Mouse (Mus musculus): Measurements from ENCODE around the gene AL732309.1. TPM values are rescaled to one million over a fixed set of nuclear protein-coding genes. Genes with fewer than 3 reads are reported as not detected.

AL732309.1 gene
- polyA plus RNA-seq, 1 experiment from 2014 or later, result 9.0 TPM

DNA sequence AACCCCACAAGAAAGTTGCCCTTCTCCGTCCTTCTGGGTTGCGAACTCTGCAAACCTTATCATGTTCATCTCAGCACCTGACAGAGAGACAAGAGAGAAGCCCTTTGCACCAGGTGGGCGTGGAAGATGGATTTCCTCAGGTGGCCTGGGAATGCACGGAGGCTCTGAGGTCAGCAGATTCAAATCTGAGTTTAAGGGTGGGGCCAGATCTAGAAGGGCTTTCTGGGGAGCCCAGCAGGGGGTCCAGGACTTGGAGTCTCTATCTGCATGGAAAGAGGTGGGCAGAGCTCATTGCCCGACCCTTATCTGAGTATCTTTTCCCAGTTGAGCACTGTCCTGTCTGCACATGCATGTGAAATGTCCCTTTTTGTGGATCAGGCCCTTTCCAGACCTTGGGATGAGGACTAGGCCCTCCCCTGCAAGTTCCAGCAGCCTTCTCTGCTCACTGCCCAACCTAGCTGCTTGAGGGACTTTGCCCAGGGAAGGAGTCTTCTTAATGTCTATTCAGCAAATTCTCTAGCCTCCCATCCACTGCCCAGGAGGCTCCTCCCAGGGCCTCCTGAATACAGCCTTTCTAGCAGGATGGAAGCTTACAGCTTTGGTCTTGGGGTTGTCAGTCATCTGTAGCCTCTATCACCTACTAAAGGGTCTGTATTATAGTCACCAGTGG lies 12.0 kb downstream of the AL732309.1 start:
- ATAC-seq, result no peak
- H3K9ac ChIP-seq (replicated peaks; ENCODE audit: low read depth, low read length), result no peak overlapping the region
- H3K4me3 ChIP-seq (replicated peaks; ENCODE audit: low read length), result no peak overlapping the region
- H3K9me3 ChIP-seq (ENCODE audit: control insufficient read depth, low read length), result no peaks in the 10 kb centered on the region
- 78% methylated on average over 5 of the region's 5 CpGs for WGBS
- no peaks in the 10 kb centered on the region for H3K4me1 ChIP-seq (replicated peaks; ENCODE audit: control insufficient read depth, insufficient read depth, low read length)
- H3K4me2 ChIP-seq (ENCODE audit: low read length), result no peak overlapping the region
- no peak overlapping the region for H3K27ac ChIP-seq (ENCODE audit: low read length)
- no peaks in the 10 kb centered on the region for H3K36me3 ChIP-seq (ENCODE audit: control insufficient read depth, insufficient read depth)
- H3K27me3 ChIP-seq (replicated peaks; ENCODE audit: control insufficient read depth, insufficient read depth, low read length), result peaks cover 2% of the 10 kb centered on the region; the same call in 1 of the 2 replicates

DNA sequence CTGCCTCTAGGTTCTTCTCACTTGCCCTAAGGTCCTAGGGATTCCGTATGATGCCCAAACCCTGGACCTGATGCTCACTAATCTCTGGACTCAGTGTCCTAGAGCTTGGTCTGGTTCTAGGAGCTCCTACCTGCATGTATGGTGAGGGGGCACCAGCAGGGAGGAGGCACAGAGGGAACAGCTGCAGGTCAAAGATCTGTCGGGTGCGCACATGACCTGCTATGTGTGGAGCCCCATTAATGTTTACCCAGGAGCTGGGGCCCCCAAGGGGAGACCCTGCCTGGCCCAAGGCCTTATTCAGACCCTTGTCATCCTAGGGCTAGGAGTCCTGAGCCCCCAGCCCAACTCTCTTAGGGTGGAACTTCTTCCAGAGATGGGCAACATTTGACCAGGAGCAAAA lies 12.6 kb downstream of the AL732309.1 start, which contains the start of gene Slc34a3:
Gene Slc34a3 (minus strand): TSS at position 315 of the 400 bp plus-strand sequence.
- WGBS, result 92% methylated on average over 3 of the region's 3 CpGs
- H3K4me3 ChIP-seq (replicated peaks; ENCODE audit: low read length), result no peak within 1 kb of the TSS
- H3K4me2 ChIP-seq (ENCODE audit: low read length), result no peak within 1 kb of the TSS
- H3K9ac ChIP-seq (replicated peaks; ENCODE audit: low read depth, low read length), result no peak within 1 kb of the TSS
- H3K36me3 ChIP-seq (ENCODE audit: control insufficient read depth, insufficient read depth), result no peaks in the 10 kb centered on the region
- peaks cover 2% of the 10 kb centered on the region; the same call in 1 of the 2 replicates for H3K27me3 ChIP-seq (replicated peaks; ENCODE audit: control insufficient read depth, insufficient read depth, low read length)
- no peaks in the 10 kb centered on the region for H3K9me3 ChIP-seq (ENCODE audit: control insufficient read depth, low read length)
- no peaks in the 10 kb centered on the region for H3K4me1 ChIP-seq (replicated peaks; ENCODE audit: control insufficient read depth, insufficient read depth, low read length)
- H3K27ac ChIP-seq (ENCODE audit: low read length), result no peak within 1 kb of the TSS
- ATAC-seq, result no peak

DNA sequence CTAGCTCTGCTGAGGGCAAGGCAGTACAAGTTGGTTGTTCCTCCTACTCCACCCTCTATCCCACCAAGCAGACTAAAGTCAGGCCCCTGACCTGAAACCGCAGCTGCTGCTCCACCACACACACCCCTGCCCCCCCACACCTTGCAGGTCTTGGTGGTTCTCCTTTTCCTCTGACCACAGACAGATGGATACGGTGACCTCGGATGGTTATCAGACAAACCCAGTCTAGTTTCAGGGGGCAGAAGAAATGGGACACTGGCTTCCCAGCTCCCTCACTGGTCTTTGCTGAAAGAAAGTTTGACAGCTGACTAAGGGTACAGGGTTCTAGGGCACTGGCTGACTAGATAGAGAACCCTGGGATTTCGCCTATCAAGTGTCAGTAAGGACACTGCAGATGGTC lies 13.2 kb downstream of the AL732309.1 start:
- ATAC-seq, result no peak
- H3K27ac ChIP-seq (ENCODE audit: low read length), result no peak overlapping the region
- no peak overlapping the region for H3K4me2 ChIP-seq (ENCODE audit: low read length)
- H3K9me3 ChIP-seq (ENCODE audit: control insufficient read depth, low read length), result no peaks in the 10 kb centered on the region
- no peak overlapping the region for H3K9ac ChIP-seq (replicated peaks; ENCODE audit: low read depth, low read length)
- H3K36me3 ChIP-seq (ENCODE audit: control insufficient read depth, insufficient read depth), result no peaks in the 10 kb centered on the region
- H3K4me1 ChIP-seq (replicated peaks; ENCODE audit: control insufficient read depth, insufficient read depth, low read length), result 0 out of 2 replicates have a peak, but pooled peaks cover 3% of the 10 kb centered on the region
- 76% methylated on average over 4 of the region's 4 CpGs for WGBS
- H3K27me3 ChIP-seq (replicated peaks; ENCODE audit: control insufficient read depth, insufficient read depth, low read length), result peaks cover 2% of the 10 kb centered on the region; the same call in 1 of the 2 replicates
- H3K4me3 ChIP-seq (replicated peaks; ENCODE audit: low read length), result no peak overlapping the region

DNA sequence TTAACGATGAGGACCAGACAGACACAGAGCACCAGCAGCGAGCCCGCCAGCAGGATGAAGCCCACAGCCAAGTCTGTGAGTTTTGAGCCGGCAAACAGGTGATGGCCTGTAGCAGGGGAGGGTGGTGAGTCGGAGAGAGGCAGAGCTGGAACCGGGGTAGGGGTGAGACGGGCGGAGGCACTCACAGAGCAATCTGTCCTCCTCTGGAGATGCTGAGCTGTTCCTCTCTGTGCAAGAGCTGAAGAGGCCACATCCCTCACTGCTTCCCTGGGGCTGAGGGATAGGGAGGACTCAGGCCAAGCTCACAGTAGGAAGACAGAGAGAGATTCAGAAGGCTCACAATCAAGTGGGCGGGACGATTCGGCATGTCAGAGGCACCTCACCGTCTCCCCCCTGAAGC lies 15.6 kb downstream of the AL732309.1 start:
- H3K4me2 ChIP-seq (ENCODE audit: low read length), result no peak overlapping the region
- H3K27me3 ChIP-seq (replicated peaks; ENCODE audit: control insufficient read depth, insufficient read depth, low read length), result peaks cover 2% of the 10 kb centered on the region; the same call in 1 of the 2 replicates
- no peak overlapping the region for H3K9ac ChIP-seq (replicated peaks; ENCODE audit: low read depth, low read length)
- no peaks in the 10 kb centered on the region for H3K9me3 ChIP-seq (ENCODE audit: control insufficient read depth, low read length)
- H3K4me3 ChIP-seq (replicated peaks; ENCODE audit: low read length), result no peak overlapping the region
- H3K27ac ChIP-seq (ENCODE audit: low read length), result no peak overlapping the region
- 49% methylated on average over 12 of the region's 12 CpGs for WGBS
- 0 out of 2 replicates have a peak, but pooled peaks cover 3% of the 10 kb centered on the region for H3K4me1 ChIP-seq (replicated peaks; ENCODE audit: control insufficient read depth, insufficient read depth, low read length)
- H3K36me3 ChIP-seq (ENCODE audit: control insufficient read depth, insufficient read depth), result no peaks in the 10 kb centered on the region
- ATAC-seq, result no peak

GRCm38 (mm10) chr2:25230581-25230980 lies 16.1 kb downstream of the AL732309.1 start:
- no peak overlapping the region for H3K4me3 ChIP-seq (replicated peaks; ENCODE audit: low read length)
- peaks cover 5% of the 10 kb centered on the region for H3K4me1 ChIP-seq (replicated peaks; ENCODE audit: control insufficient read depth, insufficient read depth, low read length)
- no peak overlapping the region for H3K9ac ChIP-seq (replicated peaks; ENCODE audit: low read depth, low read length)
- no peak for ATAC-seq
- no peaks in the 10 kb centered on the region for H3K36me3 ChIP-seq (ENCODE audit: control insufficient read depth, insufficient read depth)
- H3K9me3 ChIP-seq (ENCODE audit: control insufficient read depth, low read length), result no peaks in the 10 kb centered on the region
- peaks cover 2% of the 10 kb centered on the region; the same call in 1 of the 2 replicates for H3K27me3 ChIP-seq (replicated peaks; ENCODE audit: control insufficient read depth, insufficient read depth, low read length)
- H3K27ac ChIP-seq (ENCODE audit: low read length), result no peak overlapping the region
- no peak overlapping the region for H3K4me2 ChIP-seq (ENCODE audit: low read length)
- 83% methylated on average over 7 of the region's 7 CpGs for WGBS

GRCm38 (mm10) chr2:25229582-25229981 lies 17.1 kb downstream of the AL732309.1 start:
- H3K27ac ChIP-seq (ENCODE audit: low read length), result no peak overlapping the region
- no peaks in the 10 kb centered on the region for H3K36me3 ChIP-seq (ENCODE audit: control insufficient read depth, insufficient read depth)
- no peak overlapping the region for H3K4me2 ChIP-seq (ENCODE audit: low read length)
- peaks cover 2% of the 10 kb centered on the region; the same call in 1 of the 2 replicates for H3K27me3 ChIP-seq (replicated peaks; ENCODE audit: control insufficient read depth, insufficient read depth, low read length)
- no peaks in the 10 kb centered on the region for H3K9me3 ChIP-seq (ENCODE audit: control insufficient read depth, low read length)
- no peak overlapping the region for H3K4me3 ChIP-seq (replicated peaks; ENCODE audit: low read length)
- H3K4me1 ChIP-seq (replicated peaks; ENCODE audit: control insufficient read depth, insufficient read depth, low read length), result peaks cover 8% of the 10 kb centered on the region
- ATAC-seq, result no peak
- no peak overlapping the region for H3K9ac ChIP-seq (replicated peaks; ENCODE audit: low read depth, low read length)
- WGBS, result 80% methylated on average over 5 of the region's 5 CpGs

DNA sequence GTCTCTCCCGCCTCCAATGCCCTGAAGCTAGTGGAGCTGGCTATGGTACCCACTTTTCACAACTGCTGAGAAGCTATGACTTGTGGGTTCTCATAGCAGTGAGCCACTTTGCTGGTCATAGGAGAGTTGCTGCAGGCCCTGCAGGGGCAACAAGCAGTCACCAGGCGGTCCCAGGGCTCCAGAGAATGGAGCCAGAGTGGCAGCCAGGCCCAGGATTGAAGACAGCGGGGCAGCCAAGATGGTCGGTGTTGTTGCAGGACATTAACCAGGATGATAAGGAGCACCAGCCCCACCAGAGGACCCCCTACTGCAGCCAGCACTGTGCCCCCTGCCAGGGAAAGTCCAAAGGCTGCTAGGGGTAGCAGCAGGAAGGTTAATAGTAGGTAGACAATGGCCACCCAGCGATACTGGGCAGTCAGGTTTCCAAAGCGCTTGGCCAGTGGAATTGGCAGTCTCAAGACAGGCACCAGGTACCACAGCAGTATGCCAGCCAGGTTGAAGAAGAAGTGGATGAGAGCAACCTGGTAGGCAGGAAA lies 17.6 kb downstream of the AL732309.1 start:
- H3K4me3 ChIP-seq (replicated peaks; ENCODE audit: low read length), result no peak overlapping the region
- H3K4me1 ChIP-seq (replicated peaks; ENCODE audit: control insufficient read depth, insufficient read depth, low read length), result peaks cover 8% of the 10 kb centered on the region
- no peak overlapping the region for H3K4me2 ChIP-seq (ENCODE audit: low read length)
- no peak overlapping the region for H3K27ac ChIP-seq (ENCODE audit: low read length)
- no peak for ATAC-seq
- no peaks in the 10 kb centered on the region for H3K9me3 ChIP-seq (ENCODE audit: control insufficient read depth, low read length)
- H3K27me3 ChIP-seq (replicated peaks; ENCODE audit: control insufficient read depth, insufficient read depth, low read length), result no peaks in the 10 kb centered on the region
- H3K9ac ChIP-seq (replicated peaks; ENCODE audit: low read depth, low read length), result no peak overlapping the region
- H3K36me3 ChIP-seq (ENCODE audit: control insufficient read depth, insufficient read depth), result no peaks in the 10 kb centered on the region
- 69% methylated on average over 6 of the region's 6 CpGs for WGBS

DNA sequence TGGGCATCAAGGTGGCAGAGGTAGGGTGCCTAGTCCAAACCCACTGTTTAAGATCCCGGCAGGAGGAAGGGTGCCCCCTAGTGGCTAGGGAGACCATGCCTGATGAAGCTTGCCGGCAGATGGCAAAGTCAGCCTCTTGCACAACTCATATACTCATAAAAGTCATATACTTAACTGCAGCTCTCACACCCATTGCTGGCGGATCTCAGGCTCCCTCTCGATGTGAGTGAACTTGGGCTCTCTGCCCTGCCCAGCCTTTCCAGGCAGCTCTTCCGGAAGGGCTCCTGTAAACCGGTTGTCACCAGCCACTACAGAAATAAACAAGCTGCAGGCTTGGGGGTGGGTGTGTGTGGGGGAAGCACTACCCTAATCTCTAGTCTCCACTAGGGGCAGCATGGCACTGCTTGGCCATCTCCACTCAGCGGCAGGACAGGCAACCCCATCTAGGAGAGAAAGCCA lies 18.2 kb downstream of the AL732309.1 start:
- H3K4me3 ChIP-seq (replicated peaks; ENCODE audit: low read length), result no peak overlapping the region
- 0 out of 2 replicates have a peak overlapping the region, but pooled peaks have one; percentile 9 for H3K9ac ChIP-seq (replicated peaks; ENCODE audit: low read depth, low read length)
- H3K9me3 ChIP-seq (ENCODE audit: control insufficient read depth, low read length), result no peaks in the 10 kb centered on the region
- H3K36me3 ChIP-seq (ENCODE audit: control insufficient read depth, insufficient read depth), result no peaks in the 10 kb centered on the region
- H3K4me1 ChIP-seq (replicated peaks; ENCODE audit: control insufficient read depth, insufficient read depth, low read length), result peaks cover 12% of the 10 kb centered on the region
- peak overlapping the region; percentile 40 for H3K4me2 ChIP-seq (ENCODE audit: low read length)
- H3K27me3 ChIP-seq (replicated peaks; ENCODE audit: control insufficient read depth, insufficient read depth, low read length), result no peaks in the 10 kb centered on the region
- ATAC-seq, result no peak
- peak overlapping the region; percentile 46; the same call in 1 of the 2 replicates for H3K27ac ChIP-seq (ENCODE audit: low read length)
- WGBS, result 0% methylated on average over 7 of the region's 7 CpGs

DNA sequence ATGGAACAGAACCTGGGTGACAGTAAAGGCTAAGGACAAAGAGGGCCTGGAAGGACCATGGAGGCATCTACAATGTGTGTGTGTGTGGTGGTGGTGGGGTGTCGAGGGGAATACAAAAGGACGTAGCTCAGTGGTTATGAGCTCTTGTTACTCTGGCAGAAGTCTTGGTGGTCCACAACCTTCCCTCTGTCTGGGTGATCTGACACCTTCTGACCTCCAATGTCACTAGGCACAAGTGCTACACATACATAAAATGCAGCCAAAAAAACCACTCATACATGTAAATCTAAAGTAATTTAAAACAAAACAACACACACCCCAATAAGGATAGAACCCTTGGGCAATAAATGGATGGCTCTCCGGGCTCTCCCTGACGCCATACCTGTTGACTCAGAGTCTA lies 19.3 kb downstream of the AL732309.1 start:
- no peaks in the 10 kb centered on the region for H3K27me3 ChIP-seq (replicated peaks; ENCODE audit: control insufficient read depth, insufficient read depth, low read length)
- H3K9ac ChIP-seq (replicated peaks; ENCODE audit: low read depth, low read length), result no peak overlapping the region
- no peaks in the 10 kb centered on the region for H3K9me3 ChIP-seq (ENCODE audit: control insufficient read depth, low read length)
- no peaks in the 10 kb centered on the region for H3K36me3 ChIP-seq (ENCODE audit: control insufficient read depth, insufficient read depth)
- H3K4me3 ChIP-seq (replicated peaks; ENCODE audit: low read length), result no peak overlapping the region
- no peak overlapping the region for H3K4me2 ChIP-seq (ENCODE audit: low read length)
- 93% methylated on average over 4 of the region's 4 CpGs for WGBS
- H3K27ac ChIP-seq (ENCODE audit: low read length), result no peak overlapping the region
- peaks cover 17% of the 10 kb centered on the region for H3K4me1 ChIP-seq (replicated peaks; ENCODE audit: control insufficient read depth, insufficient read depth, low read length)
- no peak for ATAC-seq

Measured in forebrain, embryonic 16.5 days (tissue).